Mouse (Mus musculus): ENCODE measurements around the gene Actrt1. TPM values are rescaled to one million over a fixed set of nuclear protein-coding genes. Genes with fewer than 3 reads are reported as not detected.

Actrt1 gene
- polyA plus RNA-seq (2017; shearing (Covaris generic)), result not detected

DNA sequence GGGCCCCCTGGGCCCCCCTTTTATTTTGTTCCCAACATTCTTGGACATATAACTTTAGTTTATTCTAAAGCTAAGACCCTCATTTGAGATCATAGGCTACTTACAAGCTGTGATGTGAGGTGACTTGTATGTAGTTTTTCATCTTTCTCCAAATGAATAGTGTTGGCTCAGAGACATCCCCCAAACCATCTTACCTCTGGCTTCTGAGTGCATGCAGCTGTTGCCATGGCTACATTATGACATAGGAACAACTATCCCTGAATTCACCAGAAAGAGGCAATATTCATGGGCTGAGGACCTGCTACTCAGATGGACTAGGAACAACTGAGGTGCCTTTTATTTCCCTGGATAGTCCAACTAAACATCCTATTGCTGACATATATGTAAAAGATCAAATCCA is at the start of gene Actrt1:
Actrt1 (plus strand) TSS at position 301 of the 400 bp plus-strand sequence.
- ATAC-seq, result no peak

DNA sequence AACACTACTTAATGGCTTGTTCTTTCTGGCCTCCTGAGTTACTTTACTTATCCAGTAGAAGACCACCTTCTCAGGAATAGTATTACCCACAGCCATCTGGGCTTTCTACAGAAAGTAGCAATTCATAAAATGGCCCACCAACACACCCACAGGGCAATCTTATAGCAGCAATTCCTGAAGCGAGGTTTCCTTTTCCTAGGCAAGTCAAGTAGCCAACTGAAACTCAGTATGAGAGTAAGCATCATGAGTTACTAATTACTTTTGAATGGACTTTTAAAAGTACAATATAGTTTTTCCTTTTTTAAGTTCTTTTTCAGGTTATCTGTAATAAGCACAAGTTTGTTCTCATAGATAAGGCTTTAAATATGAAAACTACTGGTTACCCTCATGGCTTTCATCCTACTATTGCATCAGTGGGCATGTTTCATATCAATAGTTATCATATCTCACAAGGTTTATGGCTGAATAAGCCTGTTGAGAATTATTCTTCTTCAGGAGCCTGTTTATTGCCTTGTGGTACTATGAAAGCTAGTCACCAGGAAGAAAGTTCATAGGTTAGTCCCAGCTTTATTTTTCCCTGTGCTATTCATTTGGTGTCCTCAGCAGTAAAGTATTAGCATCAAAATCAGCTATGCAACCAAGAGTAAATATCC is 2.8 kb downstream of the Actrt1 start:
- ATAC-seq, result no peak

Measured in CD4-positive, CD25-positive, alpha-beta regulatory T cell, adult 4 months (primary cell).